ENCODE assay signal across 10 mouse cellular contexts in genomic region chr5:22489091-22489490, GRCm38 (mm10).
DNase-seq lines count a peak whose midpoint lies in the region; ATAC-seq and TF ChIP-seq lines count a peak whose summit lies in the region.
"Had no signal": no experiment of that assay in that cellular context is flagged by ENCODE, and none has a peak within 500 bp of the region (broad histone marks: within the 10 kb centered on the region; RNA-seq: fewer than 3 reads in every experiment).

No protein-coding gene starts in this region.

- no peak overlapping the region for H3K4me3 ChIP-seq in heart, adult 2 months
- H3K4me3 ChIP-seq in thymus, adult 2 months (ENCODE audit: control insufficient read depth, insufficient read depth, low read length), result no peak overlapping the region
- no peak overlapping the region for H3K4me3 ChIP-seq in midbrain, embryonic 14.5 days (replicated peaks; ENCODE audit: low read depth, low read length)
- H3K4me3 ChIP-seq: heart, embryonic 15.5 days; megakaryocyte, embryonic 14.5 days had no signal

- DNase-seq in heart, adult 2 months, result no peak
- no peak for DNase-seq in heart, postnatal 36 days
- DNase-seq in thymus, adult 2 months, result peak; percentile 29
- DNase-seq in thymus, adult 18-20 months, result no peak
- DNase-seq in induced T-regulatory cell, adult 2 months (ENCODE audit: low read depth), result peak; percentile 52
- DNase-seq in heart, adult 8-10 months (ENCODE audit: low spot score), result no peak
- no peak for DNase-seq in midbrain, embryonic 14.5 days

- intact Hi-C loops in heart, adult 2 months (cut with DNase I), result no loop called here
- intact Hi-C loops in heart, postnatal 36 days (cut with DNase I), result no loop called here

- H3K4me2 ChIP-seq in midbrain, embryonic 14.5 days (ENCODE audit: low read length), result no peak overlapping the region
- H3K4me2 ChIP-seq: heart, embryonic 15.5 days had no signal

- ATAC-seq in inflammation-experienced regulatory T-cells, adult 6 months, result no peak
- no peak for ATAC-seq in midbrain, embryonic 14.5 days (ENCODE audit: low FRiP score, low TSS enrichment)

- no peak for TF ChIP-seq EP300 in heart, adult 2 months (IDR thresholded peaks at IDR 0.05; ENCODE audit: insufficient read depth, low read depth, low read length)

- no peaks in the 10 kb centered on the region for H3K9me3 ChIP-seq in midbrain, embryonic 14.5 days (ENCODE audit: control insufficient read depth, low read length)
- H3K9me3 ChIP-seq: heart, embryonic 15.5 days; megakaryocyte, embryonic 14.5 days had no signal

- TF ChIP-seq CTCF in heart, adult 2 months (IDR thresholded peaks at IDR 0.05), result peak; percentile 52
- TF ChIP-seq CTCF in thymus, adult 2 months (IDR thresholded peaks at IDR 0.05; ENCODE audit: borderline replicate concordance, control insufficient read depth, extremely low read depth, insufficient read depth, low read length, poor library complexity), result no peak

- 79% methylated on average over 4 of the region's 4 CpGs for WGBS in heart, adult 2 months
- WGBS in thymus, adult 2 months, result 93% methylated on average over 4 of the region's 4 CpGs
- WGBS in midbrain, embryonic 14.5 days, result 75% methylated on average over 4 of the region's 4 CpGs

- no peaks in the 10 kb centered on the region for H3K79me2 ChIP-seq in heart, adult 2 months (replicated peaks; ENCODE audit: control insufficient read depth, insufficient read depth, low read length)

- H3K36me3 ChIP-seq in heart, adult 2 months (ENCODE audit: control insufficient read depth, insufficient read depth, low read length), result no peaks in the 10 kb centered on the region
- H3K36me3 ChIP-seq in thymus, adult 2 months (ENCODE audit: control insufficient read depth, insufficient read depth, low read length), result peaks cover 7% of the 10 kb centered on the region; the same call in 1 of the 2 replicates
- peaks cover 6% of the 10 kb centered on the region; the same call in 1 of the 2 replicates for H3K36me3 ChIP-seq in midbrain, embryonic 14.5 days (ENCODE audit: control insufficient read depth, insufficient read depth, low read length)

- H3K4me1 ChIP-seq in heart, adult 2 months (ENCODE audit: control insufficient read depth, insufficient read depth, low read length), result no peaks in the 10 kb centered on the region
- H3K4me1 ChIP-seq in thymus, adult 2 months (replicated peaks; ENCODE audit: control insufficient read depth, insufficient read depth, low read length), result no peaks in the 10 kb centered on the region
- no peaks in the 10 kb centered on the region for H3K4me1 ChIP-seq in midbrain, embryonic 14.5 days (ENCODE audit: control insufficient read depth, insufficient read depth, low read length)
- H3K4me1 ChIP-seq: heart, embryonic 15.5 days had no signal

- no peak overlapping the region for H3K9ac ChIP-seq in heart, adult 2 months (ENCODE audit: low read depth, low read length)
- H3K9ac ChIP-seq in midbrain, embryonic 14.5 days (replicated peaks; ENCODE audit: low read length), result no peak overlapping the region
- H3K9ac ChIP-seq: heart, embryonic 15.5 days had no signal

- TF ChIP-seq POLR2A in heart, adult 2 months (IDR thresholded peaks at IDR 0.05; ENCODE audit: insufficient read depth, low read depth, low read length), result no peak
- no peak for TF ChIP-seq POLR2A in thymus, adult 2 months (IDR thresholded peaks at IDR 0.05; ENCODE audit: control insufficient read depth, extremely low read depth, insufficient read depth, low read length, poor library complexity)

- H3K27ac ChIP-seq in heart, adult 2 months, result no peak overlapping the region
- H3K27ac ChIP-seq in thymus, adult 2 months (ENCODE audit: control insufficient read depth, insufficient read depth, low read length), result no peak overlapping the region
- no peak overlapping the region for H3K27ac ChIP-seq in midbrain, embryonic 14.5 days (replicated peaks; ENCODE audit: low read depth, low read length)
- H3K27ac ChIP-seq: heart, embryonic 15.5 days had no signal

- H3K27me3 ChIP-seq in heart, adult 2 months (ENCODE audit: control insufficient read depth, insufficient read depth, low read length), result no peaks in the 10 kb centered on the region
- no peaks in the 10 kb centered on the region for H3K27me3 ChIP-seq in thymus, adult 2 months (ENCODE audit: control insufficient read depth, insufficient read depth, low read length)
- H3K27me3 ChIP-seq in midbrain, embryonic 14.5 days (ENCODE audit: control insufficient read depth, insufficient read depth, low read length), result no peaks in the 10 kb centered on the region
- H3K27me3 ChIP-seq: heart, embryonic 15.5 days; megakaryocyte, embryonic 14.5 days had no signal

Comparison
In these comparisons a context has a peak if more than half of its experiments do, and no peak if none do; other contexts are left out.
1. DNase-seq: peak in thymus, adult 2 months (single experiment) and induced T-regulatory cell, adult 2 months (single experiment); none in heart, adult 2 months (0 of 2), heart, postnatal 36 days (0 of 2), thymus, adult 18-20 months (0 of 2), heart, adult 8-10 months (single experiment) and midbrain, embryonic 14.5 days (single experiment).